Mouse (Mus musculus) heart, adult 2 months (tissue): ENCODE results near the gene Emx2.
A peak's percentile ranks its signal among the peaks of the same experiment; 100 is the strongest.

Experiments
- CTCF ChIP-seq: fragments of 200-600 bp; IDR thresholded peaks from 2 replicates; pipeline ENCODE4 v1.8.1; 2022; ENCODE audit warnings: antibody characterized with exemption, mild to moderate bottlenecking, moderate library complexity
- POLR2A ChIP-seq: fragments of 200-500 bp; IDR thresholded peaks from 2 replicates; pipeline ENCODE4 v1.6.1; 2011; ENCODE audit warnings: mild to moderate bottlenecking, low read depth, low read length, control low read depth; ENCODE audit not compliant: insufficient read depth

DNA sequence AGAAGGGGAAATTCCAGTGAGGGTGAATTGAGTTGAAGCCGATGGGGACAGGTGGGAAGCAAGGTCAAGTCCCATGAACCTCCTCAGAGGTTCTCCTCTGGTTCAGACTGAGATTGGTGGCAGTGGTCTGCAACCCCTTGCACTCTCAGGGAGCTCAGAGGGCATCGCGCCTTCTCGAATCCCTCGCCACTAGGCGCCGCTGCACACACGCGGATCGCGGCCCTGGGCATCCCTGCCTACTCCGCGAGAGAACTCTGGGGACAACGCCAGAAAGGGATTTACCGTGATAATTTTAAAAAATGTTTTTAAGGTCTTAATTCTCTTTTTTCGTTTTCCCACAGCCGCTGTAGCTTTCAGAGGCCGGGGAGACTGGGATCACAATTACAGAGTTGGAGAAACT is 4.0 kb upstream of the Emx2 start:
- TF ChIP-seq CTCF (peak; percentile 89), POLR2A (no peak)
